Mouse (Mus musculus) stomach, postnatal 0 days (tissue): ENCODE data around the gene Nfia.

Source experiments
- CTCF ChIP-seq: IDR thresholded peaks from 2 replicates; pipeline ENCODE4 v1.5.1; 2016; ENCODE audit warnings: antibody characterized with exemption, low read depth, mild to moderate bottlenecking, moderate library complexity
- EP300 ChIP-seq: optimal IDR thresholded peaks from 2 replicates; pipeline ENCODE3; 2016; ENCODE audit warnings: antibody characterized with exemption

GRCm38 (mm10) chr4:97829336-97830050 is 57.0 kb downstream of the Nfia start:
- no peak for TF ChIP-seq CTCF
- TF ChIP-seq EP300: no peak
